Mouse (Mus musculus): ENCODE measurements around the gene Tmem170.

DNA sequence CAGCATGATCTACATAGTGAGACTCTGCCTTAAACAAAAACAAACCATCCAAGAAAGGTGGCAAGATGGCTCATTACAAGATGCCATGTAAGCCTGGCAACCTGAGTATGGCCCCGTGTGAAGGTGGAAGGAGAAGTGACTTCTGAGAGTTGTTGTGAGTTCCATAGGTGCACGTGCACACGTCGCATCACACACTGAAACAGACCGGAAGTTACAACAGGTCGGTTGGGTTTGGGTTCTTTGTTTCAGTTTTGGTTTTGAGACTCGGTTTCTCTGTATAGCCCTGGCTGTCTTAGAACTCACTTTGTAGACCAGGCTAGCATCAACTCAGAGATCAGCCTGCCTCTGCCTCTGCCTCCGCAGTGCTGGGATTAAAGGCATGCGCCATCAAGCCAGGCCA lies 62.7 kb downstream of the Tmem170 start:
- TF ChIP-seq POLR2A (IDR thresholded peaks at IDR 0.05; ENCODE audit: borderline replicate concordance, low read depth, low read length), result no peak
- TF ChIP-seq CTCF (IDR thresholded peaks at IDR 0.05; ENCODE audit: low read depth, low read length), result no peak
